Mouse (Mus musculus) CH12.LX (cell line): ENCODE results near the gene Ankrd24. TPM values are rescaled to one million over a fixed set of nuclear protein-coding genes. Genes with fewer than 3 reads are reported as not detected.

Source experiments
- DNase-seq: peaks from one replicate; pipeline ENCODE4 v3.0.0-alpha.2; 2013; ENCODE audit errors: extremely low read depth
- H3K27ac ChIP-seq: 2 replicates; pipeline ENCODE4 v1.5.1; 2012; ENCODE audit warnings: low read depth, mild to moderate bottlenecking, control low read depth, moderate library complexity; ENCODE audit not compliant: insufficient read depth
- H3K27me3 ChIP-seq: replicated peaks from 2 replicates; pipeline ENCODE3; 2012; ENCODE audit warnings: inconsistent platforms
- H3K36me3 ChIP-seq, 2 experiments: replicated peaks in 1 of 2; 2 replicates each; pipeline versions ENCODE3 to v1.6.1; 2012; ENCODE audit warnings: inconsistent platforms in 1 of 2, low read length in 1 of 2, mild to moderate bottlenecking in 1 of 2, mixed read lengths in 1 of 2, moderate library complexity in 1 of 2; ENCODE audit not compliant: control insufficient read depth in 1 of 2, insufficient read depth in 1 of 2
- H3K4me1 ChIP-seq, 2 experiments: 2 replicates each; pipeline ENCODE4 v1.6.1; 2012; ENCODE audit warnings: inconsistent platforms in 1 of 2, moderate library complexity in 1 of 2; ENCODE audit not compliant: insufficient read depth in 2 of 2, control insufficient read depth in 1 of 2
- H3K4me2 ChIP-seq: 2 replicates; pipeline ENCODE4 v1.6.1; 2012; ENCODE audit warnings: low read depth, mild to moderate bottlenecking, control low read depth; ENCODE audit not compliant: poor library complexity, insufficient read depth, severe bottlenecking
- H3K4me3 ChIP-seq, 3 experiments: fragments of 150-350 bp in 1 of 3; sonication (generic) in 1 of 3; replicated peaks in 1 of 3; 2 replicates each; pipeline versions ENCODE3 to v1.5.1; 2011 to 2012; ENCODE audit warnings: low read depth in 2 of 3, low read length in 2 of 3, mild to moderate bottlenecking in 2 of 3, moderate library complexity in 2 of 3, control low read depth in 1 of 3, improper control_type of control experiment in 1 of 3, inconsistent platforms in 1 of 3, mixed read lengths in 1 of 3; ENCODE audit not compliant: poor library complexity in 1 of 3
- H3K79me2 ChIP-seq: replicated peaks from 2 replicates; pipeline ENCODE4 v1.6.1; 2012; ENCODE audit warnings: mild to moderate bottlenecking, moderate library complexity; ENCODE audit not compliant: control insufficient read depth, poor library complexity, insufficient read depth, severe bottlenecking; ENCODE audit errors: extremely low read depth
- H3K9ac ChIP-seq: 2 replicates; pipeline ENCODE4 v1.6.1; 2012; ENCODE audit warnings: low read depth, mild to moderate bottlenecking, control low read depth, moderate library complexity; ENCODE audit not compliant: insufficient read depth
- H3K9me3 ChIP-seq: replicated peaks from 2 replicates; pipeline ENCODE3; 2012; ENCODE audit warnings: low read length, inconsistent platforms, mixed read lengths
- BHLHE40 ChIP-seq: IDR thresholded peaks from 2 replicates; pipeline ENCODE4 v1.6.1; 2011; ENCODE audit warnings: mild to moderate bottlenecking, low read depth, low read length, improper control_type of control experiment
- CHD1 ChIP-seq: IDR thresholded peaks from 2 replicates; pipeline ENCODE4 v1.6.1; 2012; ENCODE audit warnings: low read depth, low read length, improper control_type of control experiment, inconsistent platforms
- CHD2 ChIP-seq: IDR thresholded peaks from 2 replicates; pipeline ENCODE4 v1.6.1; 2011; ENCODE audit warnings: low read length, improper control_type of control experiment
- CTCF ChIP-seq, 2 experiments: IDR thresholded peaks in 1 of 2; conservative IDR thresholded peaks in 1 of 2; 2 replicates each; pipeline ENCODE4 v1.5.1; 2011 to 2012; ENCODE audit warnings: low read depth in 2 of 2, low read length in 2 of 2, improper control_type of control experiment in 1 of 2, inconsistent platforms in 1 of 2, mild to moderate bottlenecking in 1 of 2, moderate library complexity in 1 of 2
- E2F4 ChIP-seq: IDR thresholded peaks from 2 replicates; pipeline ENCODE4 v1.6.1; 2011; ENCODE audit warnings: low read depth, low read length, improper control_type of control experiment; ENCODE audit not compliant: insufficient replicate concordance
- ELF1 ChIP-seq: IDR thresholded peaks from 2 replicates; pipeline ENCODE4 v1.6.1; 2014; ENCODE audit warnings: low read depth, mild to moderate bottlenecking, inconsistent platforms, low read length, improper control_type of control experiment
- EP300 ChIP-seq: IDR thresholded peaks from 2 replicates; pipeline ENCODE4 v1.6.1; 2011; ENCODE audit warnings: low read length, improper control_type of control experiment
- ETS1 ChIP-seq: conservative IDR thresholded peaks from 2 replicates; pipeline ENCODE4 v1.6.1; 2012; ENCODE audit warnings: low read depth, mild to moderate bottlenecking, inconsistent platforms, low read length, improper control_type of control experiment, moderate library complexity
- GABPA ChIP-seq: IDR thresholded peaks from 2 replicates; pipeline ENCODE4 v1.6.1; 2012; ENCODE audit warnings: low read depth, low read length, improper control_type of control experiment, inconsistent platforms; ENCODE audit not compliant: insufficient replicate concordance
- HCFC1 ChIP-seq: IDR thresholded peaks from 2 replicates; pipeline ENCODE4 v1.6.1; 2012; ENCODE audit warnings: low read depth, mild to moderate bottlenecking, inconsistent platforms, low read length, improper control_type of control experiment
- IRF4 ChIP-seq: IDR thresholded peaks from 2 replicates; pipeline ENCODE4 v1.6.1; 2014; ENCODE audit warnings: low read depth, mild to moderate bottlenecking, inconsistent platforms, low read length, improper control_type of control experiment
- JUN ChIP-seq: IDR thresholded peaks from 2 replicates; pipeline ENCODE4 v1.6.1; 2011; ENCODE audit warnings: low read depth, mild to moderate bottlenecking, low read length, improper control_type of control experiment, moderate library complexity; ENCODE audit not compliant: insufficient read depth
- JUND ChIP-seq: conservative IDR thresholded peaks from 2 replicates; pipeline ENCODE4 v1.6.1; 2011; ENCODE audit warnings: low read depth, low read length, improper control_type of control experiment
- KAT2A ChIP-seq: IDR thresholded peaks from 2 replicates; pipeline ENCODE4 v1.6.1; 2012; ENCODE audit warnings: low read length, improper control_type of control experiment, inconsistent platforms; ENCODE audit not compliant: insufficient replicate concordance
- MAFK ChIP-seq: IDR thresholded peaks from 2 replicates; pipeline ENCODE4 v1.6.1; 2011; ENCODE audit warnings: low read length, improper control_type of control experiment; ENCODE audit not compliant: insufficient replicate concordance
- MAX ChIP-seq: IDR thresholded peaks from 2 replicates; pipeline ENCODE4 v1.6.1; 2011; ENCODE audit warnings: low read length, improper control_type of control experiment
- MAZ ChIP-seq: IDR thresholded peaks from 2 replicates; pipeline ENCODE4 v1.6.1; 2012; ENCODE audit warnings: low read depth, mild to moderate bottlenecking, inconsistent platforms, low read length, improper control_type of control experiment, moderate library complexity
- MEF2A ChIP-seq: IDR thresholded peaks from 2 replicates; pipeline ENCODE4 v1.6.1; 2014; ENCODE audit warnings: low read depth, mild to moderate bottlenecking, inconsistent platforms, low read length, improper control_type of control experiment, borderline replicate concordance
- MXI1 ChIP-seq: IDR thresholded peaks from 2 replicates; pipeline ENCODE4 v1.6.1; 2011; ENCODE audit warnings: mild to moderate bottlenecking, low read depth, low read length, improper control_type of control experiment
- MYC ChIP-seq: IDR thresholded peaks from 2 replicates; pipeline ENCODE4 v1.6.1; 2011; ENCODE audit warnings: low read depth, mild to moderate bottlenecking, improper control_type of control experiment, low read length
- NELFE ChIP-seq: IDR thresholded peaks from 2 replicates; pipeline ENCODE4 v1.6.1; 2011; ENCODE audit warnings: low read depth, low read length, improper control_type of control experiment
- NRF1 ChIP-seq: IDR thresholded peaks from 2 replicates; pipeline ENCODE4 v1.6.1; 2014; ENCODE audit warnings: low read depth, mild to moderate bottlenecking, inconsistent platforms, low read length, improper control_type of control experiment, moderate library complexity
- PAX5 ChIP-seq: IDR thresholded peaks from 2 replicates; pipeline ENCODE4 v1.6.1; 2012; ENCODE audit warnings: low read length, inconsistent platforms, mixed read lengths
- POLR2A ChIP-seq: IDR thresholded peaks from 2 replicates; pipeline ENCODE4 v1.6.1; 2011; ENCODE audit warnings: low read depth, mild to moderate bottlenecking, improper control_type of control experiment, low read length
- POLR2AphosphoS2 ChIP-seq: IDR thresholded peaks from 2 replicates; pipeline ENCODE4 v1.6.1; 2011; ENCODE audit warnings: low read depth, low read length, improper control_type of control experiment
- RAD21 ChIP-seq: IDR thresholded peaks from 2 replicates; pipeline ENCODE4 v1.6.1; 2011; ENCODE audit warnings: low read depth, mild to moderate bottlenecking, low read length, improper control_type of control experiment, moderate library complexity
- RCOR1 ChIP-seq: conservative IDR thresholded peaks from 2 replicates; pipeline ENCODE4 v1.6.1; 2012; ENCODE audit warnings: low read depth, mild to moderate bottlenecking, inconsistent platforms, low read length, improper control_type of control experiment
- SIN3A ChIP-seq: IDR thresholded peaks from 2 replicates; pipeline ENCODE4 v1.6.1; 2012; ENCODE audit warnings: low read length, improper control_type of control experiment, inconsistent platforms
- SMC3 ChIP-seq: IDR thresholded peaks from 2 replicates; pipeline ENCODE4 v1.6.1; 2011; ENCODE audit warnings: low read depth, low read length, improper control_type of control experiment
- TBP ChIP-seq: conservative IDR thresholded peaks from 2 replicates; pipeline ENCODE4 v1.6.1; 2011; ENCODE audit warnings: low read depth, low read length, improper control_type of control experiment
- TCF12 ChIP-seq: IDR thresholded peaks from 2 replicates; pipeline ENCODE4 v1.6.1; 2014; ENCODE audit warnings: low read depth, mild to moderate bottlenecking, inconsistent platforms, low read length, improper control_type of control experiment
- UBTF ChIP-seq: IDR thresholded peaks from 2 replicates; pipeline ENCODE4 v1.6.1; 2012; ENCODE audit warnings: low read depth, mild to moderate bottlenecking, inconsistent platforms, low read length, improper control_type of control experiment, moderate library complexity
- USF1 ChIP-seq: IDR thresholded peaks from 2 replicates; pipeline ENCODE4 v1.6.1; 2014; ENCODE audit warnings: low read depth, mild to moderate bottlenecking, inconsistent platforms, low read length, improper control_type of control experiment
- USF2 ChIP-seq: conservative IDR thresholded peaks from 2 replicates; pipeline ENCODE4 v1.6.1; 2011; ENCODE audit warnings: low read depth, low read length, improper control_type of control experiment
- ZC3H11A ChIP-seq: IDR thresholded peaks from 2 replicates; pipeline ENCODE4 v1.6.1; 2012; ENCODE audit warnings: low read depth, mild to moderate bottlenecking, inconsistent platforms, low read length, improper control_type of control experiment
- ZKSCAN1 ChIP-seq: IDR thresholded peaks from 2 replicates; pipeline ENCODE4 v1.6.1; 2012; ENCODE audit warnings: low read depth, inconsistent platforms, low read length, improper control_type of control experiment, borderline replicate concordance
- ZMIZ1 ChIP-seq: IDR thresholded peaks from 2 replicates; pipeline ENCODE4 v1.6.1; 2012; ENCODE audit warnings: low read depth, mild to moderate bottlenecking, inconsistent platforms, low read length, improper control_type of control experiment
- ZNF384 ChIP-seq: IDR thresholded peaks from 2 replicates; pipeline ENCODE4 v1.6.1; 2012; ENCODE audit warnings: low read depth, low read length, improper control_type of control experiment, inconsistent platforms
- dilution Hi-C: fragments of 300-500 bp; cut with MboI; formaldehyde crosslinking; loops from 2 replicates; pipeline ENCODE4 v1.14.3; 2020; ENCODE audit warnings: low sequenced_read_pairs; ENCODE audit not compliant: extremely low pct_unique_long_range_greater_than_20kb, extremely low pct_ligation_motif_present
- in situ Hi-C: fragments of 300-500 bp; cut with MboI; formaldehyde crosslinking; loops from 3 replicates; pipeline ENCODE4 v1.14.3; 2019; ENCODE audit warnings: low sequenced_read_pairs, low pct_ligation_motif_present, low pct_unique_long_range_greater_than_20kb, mixed read lengths
- polyA plus RNA-seq: library from polyadenylated mRNA; unstranded; fragments of >175 nt; gene quantifications from 2 replicates; pipeline ENCODE4 v1.2.1, GENCODE M21; 2012; ENCODE audit warnings: low read depth; ENCODE audit not compliant: insufficient read length
- total RNA-seq, 2 experiments: library from RNA; depleted of rRNA; stranded (reverse); fragments of 300-350 nt in 1 of 2; fragments of >200 nt in 1 of 2; gene quantifications; 2 replicates each; pipeline ENCODE4 v1.2.3; 2012 to 2014

The Ankrd24 gene
- total and polyA plus RNA-seq, 3 experiments = 3.7 to 5.4 (median 4.2) TPM

GRCm38 (mm10) chr10:81604968-81605665, 23.2 kb upstream of the Ankrd24 start:
- dilution Hi-C loops = no loop called here
- peak; percentile 92 for DNase-seq
- Histone ChIP-seq H3K27me3 (peaks cover 22% of the 10 kb centered on the region), H3K27ac (peak overlapping the region; percentile 55; the same call in 1 of the 2 replicates), H3K4me3 (peak overlapping the region; percentile 52 to 68 (median 56)), H3K4me2 (peak overlapping the region; percentile 91), H3K9ac (peak overlapping the region; percentile 39; the same call in 1 of the 2 replicates), H3K36me3 (peaks cover 6 to 27% of the 10 kb centered on the region in 2 experiments), H3K4me1 (peaks cover 16 to 35% of the 10 kb centered on the region in 2 experiments), H3K79me2 (no peaks in the 10 kb centered on the region), H3K9me3 (no peaks in the 10 kb centered on the region)
- TF ChIP-seq ZKSCAN1 (no peak), JUND (no peak), ZNF384 (no peak), ELF1 (peak; percentile 91), NELFE (peak; percentile 74), EP300 (peak; percentile 58), SIN3A (peak; percentile 86), RCOR1 (peak; percentile 69; the same call in 1 of the 2 replicates), MAZ (peak; percentile 98), SMC3 (peak; percentile 80), USF2 (no peak), IRF4 (peak; percentile 75), MXI1 (peak; percentile 87), TBP (no peak), HCFC1 (peak; percentile 65), RAD21 (peak; percentile 79), JUN (no peak), CHD2 (peak; percentile 94), E2F4 (peak; percentile 24; the same call in 1 of the 2 replicates), PAX5 (no peak), KAT2A (0 out of 2 replicates have a peak, but pooled peaks have one; percentile 36), NRF1 (peak; percentile 70), POLR2A (peak; percentile 38; the same call in 1 of the 2 replicates), ZC3H11A (peak; percentile 18), BHLHE40 (peak; percentile 68), MAX (peak; percentile 80; the same call in 1 of the 2 replicates), TCF12 (peak; percentile 58), GABPA (no peak), MEF2A (peak; percentile 60), POLR2AphosphoS2 (0 out of 2 replicates have a peak, but pooled peaks have one; percentile 48), MAFK (0 out of 2 replicates have a peak, but pooled peaks have one; percentile 48), CTCF (conservative IDR thresholded peaks at IDR 0.05 in 1 of 2, IDR thresholded peaks at IDR 0.05 in 1 of 2; ENCODE audit: low read depth in 2 of 2, low read length in 2 of 2) (peak; percentile 30 to 89; a peak in 3 of 4 replicates), UBTF (no peak; the same call in 1 of the 2 replicates), ZMIZ1 (0 out of 2 replicates have a peak, but pooled peaks have one; percentile 41), CHD1 (peak; percentile 80), USF1 (no peak), ETS1 (peak; percentile 49), MYC (peak; percentile 65; the same call in 1 of the 2 replicates)
- in situ Hi-C loops = loop anchor here (5.0 to 10.0 kb wide), 2 partner anchors 43 to 110 kb away; partner anchors contain the start of gene Ncln
